Mouse (Mus musculus): Measurements from ENCODE around the gene Phactr2.
"Not testable (repeated sequence)": the region's sequence is repeated elsewhere in the genome, so short reads cannot be mapped to it uniquely, and the experiment has no call there.

The Phactr2 gene

DNA sequence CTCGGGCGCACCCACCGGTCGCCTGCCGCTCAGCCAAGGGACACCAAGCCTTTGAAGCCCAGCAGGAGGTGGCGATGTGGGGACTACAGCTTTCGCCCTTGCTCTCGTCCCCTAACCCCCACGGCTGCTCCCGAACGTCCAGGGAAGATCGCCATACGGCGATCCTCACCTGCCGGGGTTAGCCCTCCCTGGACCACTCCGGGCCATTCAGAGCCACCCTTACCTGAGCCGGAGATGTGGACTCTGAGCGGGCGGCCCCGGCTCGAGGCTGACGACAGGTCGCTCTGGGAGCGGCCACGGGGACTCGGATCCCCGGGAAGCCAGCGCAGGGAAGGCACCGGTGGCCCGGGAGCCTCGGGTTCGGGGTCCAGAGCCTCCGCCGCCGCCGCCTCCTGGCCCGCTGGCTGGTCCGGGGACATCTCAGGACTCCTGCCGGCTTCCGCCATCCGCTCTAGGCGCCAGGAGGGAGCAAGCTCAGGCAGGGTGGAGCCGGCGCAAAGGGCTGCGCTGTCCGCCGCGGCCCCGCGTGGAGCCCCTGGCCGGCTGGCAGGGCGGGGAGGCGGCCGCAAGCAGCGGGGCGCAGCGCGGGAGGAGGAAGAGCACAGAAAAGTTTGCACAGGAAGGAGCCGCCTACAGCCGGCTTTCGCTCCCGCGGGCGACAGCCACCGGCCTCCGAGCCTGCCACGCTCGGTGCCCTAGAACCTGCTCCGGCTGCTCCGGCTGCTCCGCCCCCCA lies at the start of gene Phactr2:
TSS of gene Phactr2 (minus strand) at position 580 of the 735 bp plus-strand sequence.
- DNase-seq (ENCODE audit: extremely low spot score, low read depth, low spot score), result no peak

- no peak for DNase-seq (ENCODE audit: extremely low spot score, low read depth, low spot score)
These were observed 47.6 kb upstream of the Phactr2 start for GRCm38 (mm10) chr10:13521857-13522256.

- DNase-seq (ENCODE audit: extremely low spot score, low read depth, low spot score), result no peak
These were observed 28.2 kb upstream of the Phactr2 start for GRCm38 (mm10) chr10:13502371-13502770.

- not testable (repeated sequence) for DNase-seq (ENCODE audit: extremely low spot score, low read depth, low spot score)
These were observed 27.3 kb upstream of the Phactr2 start for GRCm38 (mm10) chr10:13501533-13501932.

- DNase-seq (ENCODE audit: extremely low spot score, low read depth, low spot score), result peak; percentile 56
These were observed 26.8 kb upstream of the Phactr2 start for GRCm38 (mm10) chr10:13500938-13501496.

DNA sequence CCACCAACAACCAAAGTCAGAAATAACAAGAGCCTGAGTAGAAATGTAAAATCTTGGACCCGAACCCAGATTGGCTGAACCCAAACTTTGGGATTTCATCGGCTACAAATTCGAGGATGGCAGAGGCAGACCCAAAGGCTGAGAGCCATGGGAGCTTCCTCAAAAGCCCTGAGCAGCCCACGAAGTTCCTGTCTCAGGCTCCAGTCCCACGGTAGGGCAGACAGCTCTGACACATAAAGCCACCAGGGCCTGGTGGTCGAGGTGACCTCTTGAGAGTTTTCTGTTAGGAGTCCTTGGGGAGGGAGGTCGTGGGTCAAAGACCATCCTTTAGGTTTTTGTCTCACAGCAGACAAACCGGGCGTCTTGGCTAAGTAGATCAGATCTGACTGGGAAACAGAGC lies 26.3 kb upstream of the Phactr2 start:
- DNase-seq (ENCODE audit: extremely low spot score, low read depth, low spot score), result no peak

DNA sequence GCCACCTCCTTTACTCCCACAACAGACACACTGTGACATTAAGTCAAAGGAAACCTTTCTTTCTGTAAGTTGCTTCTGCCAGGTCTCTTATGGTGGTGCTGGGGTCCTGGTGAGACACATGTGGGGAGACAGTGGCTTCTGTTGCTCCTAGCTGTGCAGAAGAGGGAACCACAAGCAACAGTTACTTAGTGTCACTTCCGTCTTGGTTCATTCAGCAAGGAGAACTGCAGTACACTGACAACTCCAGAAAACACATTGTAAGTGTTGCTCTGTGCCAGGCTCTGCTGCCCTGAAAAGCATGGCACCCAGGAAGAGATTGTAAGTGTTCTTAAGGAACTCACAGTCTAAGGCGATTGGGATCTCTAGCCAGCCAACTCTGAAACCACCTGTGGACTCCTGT lies 25.1 kb upstream of the Phactr2 start, which contains the start of gene Fuca2:
TSS of gene Fuca2 (plus strand) at position 210 of the 400 bp plus-strand sequence.
- DNase-seq (ENCODE audit: extremely low spot score, low read depth, low spot score), result no peak

GRCm38 (mm10) chr10:13496315-13496714 lies 22.1 kb upstream of the Phactr2 start:
- no peak for DNase-seq (ENCODE audit: extremely low spot score, low read depth, low spot score)

DNA sequence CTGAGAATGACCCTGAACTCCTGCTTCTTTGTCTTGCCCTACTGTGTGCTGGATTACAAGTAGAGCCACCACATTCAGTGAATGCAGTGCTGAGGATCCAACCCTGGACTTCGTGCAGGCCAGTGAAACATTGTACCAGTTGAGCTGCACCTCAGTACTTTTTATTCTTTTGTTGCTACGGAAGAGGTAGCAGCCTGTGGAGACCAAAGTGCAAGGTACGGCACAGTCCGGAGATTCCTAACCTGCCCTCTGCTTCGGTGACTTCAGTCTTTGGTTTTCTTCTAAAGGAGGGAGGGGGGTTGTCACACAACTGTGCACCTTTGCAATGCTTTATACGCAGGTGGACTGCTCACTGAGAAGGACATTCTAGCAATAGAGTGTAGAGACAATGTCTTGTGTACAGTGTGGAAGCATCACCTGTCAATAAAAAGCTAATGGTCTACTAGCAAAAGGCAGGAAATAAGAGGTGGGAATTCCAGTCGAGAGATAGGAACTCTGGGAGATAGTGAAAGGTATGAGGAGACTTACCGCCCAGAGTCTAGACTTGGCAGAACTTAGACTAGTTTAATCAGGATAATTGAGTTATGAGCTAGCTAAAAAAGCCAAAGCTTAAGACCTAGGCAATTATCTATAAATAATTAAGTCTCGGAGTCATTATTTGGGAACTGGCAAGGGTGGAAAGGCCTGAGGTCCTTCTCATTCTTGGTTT lies 19.9 kb upstream of the Phactr2 start:
- no peak for DNase-seq (ENCODE audit: extremely low spot score, low read depth, low spot score)

DNA sequence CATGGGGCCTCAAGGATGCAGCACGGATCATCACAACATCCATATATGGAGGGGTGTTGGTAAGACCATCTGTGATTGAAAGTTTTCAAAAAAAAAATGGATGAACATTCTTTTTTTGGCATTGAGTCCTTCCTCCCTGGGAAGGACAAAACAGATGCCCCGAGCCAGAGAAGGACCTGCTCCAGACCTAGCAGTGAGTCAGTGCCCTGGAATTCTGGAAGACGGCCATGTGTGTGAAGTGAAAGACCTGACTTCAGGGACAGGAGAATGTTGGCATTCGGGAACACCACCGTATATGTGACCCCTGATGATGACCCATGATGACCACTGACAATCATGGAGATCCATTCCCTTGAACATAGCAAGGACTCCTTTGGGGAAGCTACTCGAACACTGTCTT lies 15.5 kb upstream of the Phactr2 start:
- DNase-seq (ENCODE audit: extremely low spot score, low read depth, low spot score), result no peak

- no peak for DNase-seq (ENCODE audit: extremely low spot score, low read depth, low spot score)
These were observed 11.7 kb upstream of the Phactr2 start for GRCm38 (mm10) chr10:13485958-13486357.

DNA sequence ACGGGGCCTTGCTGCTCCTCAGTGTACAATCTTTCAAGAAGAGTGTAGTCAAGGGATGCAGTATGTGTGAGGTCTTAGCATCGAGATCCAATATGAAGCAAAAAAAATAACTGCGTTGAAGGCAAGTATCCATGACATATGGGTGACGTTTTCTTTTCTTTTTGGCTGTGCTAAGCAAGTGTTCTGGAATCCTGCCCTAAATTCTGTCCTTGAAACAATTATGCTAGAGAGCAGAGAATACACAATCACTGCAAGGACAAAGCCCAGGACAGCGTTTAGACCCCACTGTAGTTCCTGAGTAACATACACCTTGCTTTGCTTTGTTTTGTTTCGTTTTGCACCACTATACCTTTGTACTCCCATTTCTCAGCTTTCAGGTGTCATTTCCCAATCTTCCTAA lies 5.1 kb upstream of the Phactr2 start:
- no peak for DNase-seq (ENCODE audit: extremely low spot score, low read depth, low spot score)

DNA sequence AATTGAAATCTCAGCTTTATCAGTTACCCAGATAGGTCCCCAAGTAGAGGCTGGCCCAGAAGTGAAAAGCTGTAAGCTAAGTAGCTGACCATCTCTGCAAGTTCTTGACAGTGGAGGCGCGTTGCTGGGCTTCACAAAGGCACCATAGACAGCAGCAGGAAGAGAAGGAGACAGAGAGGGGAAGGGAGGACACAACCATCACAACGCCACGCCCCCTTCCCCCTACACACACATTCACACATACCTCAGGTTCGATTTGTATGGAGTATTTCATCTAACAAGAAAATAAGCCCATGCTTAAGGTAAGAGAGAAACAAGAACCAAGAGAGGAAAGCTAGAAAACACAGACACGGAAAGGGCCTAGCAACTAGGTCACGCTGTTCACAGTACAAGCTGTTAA lies 909 bp upstream of the Phactr2 start:
- DNase-seq (ENCODE audit: extremely low spot score, low read depth, low spot score), result no peak

DNA sequence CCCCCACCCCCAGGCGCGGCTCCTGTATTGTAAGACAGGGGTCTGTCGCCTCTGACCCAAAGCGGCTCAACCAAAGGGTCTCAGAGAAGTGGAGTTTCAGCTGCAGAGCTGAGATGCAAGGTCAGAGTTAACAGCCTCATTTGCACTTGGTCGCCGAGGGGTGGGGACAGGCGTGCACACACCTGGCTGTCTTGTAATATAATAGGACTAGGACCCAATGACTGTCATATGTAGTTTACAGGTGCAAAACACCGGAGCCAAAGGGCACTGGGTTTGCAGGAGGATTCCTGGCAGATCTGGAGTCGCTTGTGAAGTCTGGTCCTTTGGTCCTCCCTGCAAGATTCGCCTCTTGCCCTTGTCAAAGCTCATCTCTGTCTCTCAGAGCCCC lies 350 bp upstream of the Phactr2 start:
- DNase-seq (ENCODE audit: extremely low spot score, low read depth, low spot score), result no peak

- no peak for DNase-seq (ENCODE audit: extremely low spot score, low read depth, low spot score)
These were observed 852 bp downstream of the Phactr2 start for GRCm38 (mm10) chr10:13473287-13473832.

DNA sequence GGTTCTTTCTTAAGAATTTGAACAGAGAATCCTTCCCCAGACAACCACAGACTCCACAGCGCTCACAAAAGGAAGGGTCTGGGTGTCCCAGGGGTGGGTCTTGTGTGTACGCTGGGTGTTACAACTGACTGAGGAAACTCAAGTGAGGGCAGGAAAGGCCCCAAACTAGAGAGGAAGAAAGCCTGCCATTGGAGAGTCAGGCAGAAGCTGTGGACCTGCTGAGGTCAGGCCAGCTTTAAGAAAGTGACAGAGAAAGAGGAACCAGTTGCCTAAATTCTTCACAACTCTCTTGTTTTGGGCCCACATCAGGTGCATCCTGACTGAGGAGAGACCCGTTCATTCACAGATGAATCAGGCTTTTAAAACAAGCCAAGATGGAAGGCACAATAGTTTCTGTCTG lies 4.0 kb downstream of the Phactr2 start:
- DNase-seq (ENCODE audit: extremely low spot score, low read depth, low spot score), result no peak

DNA sequence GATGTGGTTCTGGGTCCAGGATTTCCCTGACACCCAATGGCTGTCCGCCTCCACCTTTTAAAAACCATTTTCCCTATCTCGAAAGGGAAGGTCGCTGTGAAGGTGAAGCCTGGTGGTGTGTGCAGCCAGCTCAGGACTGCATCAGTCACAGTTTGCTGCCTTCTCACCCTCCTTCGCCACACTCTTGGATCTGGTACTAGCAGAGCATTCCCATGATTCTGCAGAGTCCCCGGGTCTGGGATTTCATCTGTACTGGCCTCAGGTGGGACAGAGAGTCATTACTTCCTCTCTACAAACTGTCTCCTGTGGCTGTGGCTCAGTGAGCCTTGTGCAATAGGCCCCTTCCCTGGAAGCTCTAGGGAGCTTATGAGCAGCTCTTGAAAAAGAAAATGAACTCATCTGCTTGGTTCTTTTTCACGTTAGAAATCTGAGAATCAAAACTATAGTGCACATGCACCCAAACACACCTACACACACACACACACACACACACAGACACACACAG lies 6.1 kb downstream of the Phactr2 start:
- not testable (repeated sequence) for DNase-seq (ENCODE audit: extremely low spot score, low read depth, low spot score)

DNA sequence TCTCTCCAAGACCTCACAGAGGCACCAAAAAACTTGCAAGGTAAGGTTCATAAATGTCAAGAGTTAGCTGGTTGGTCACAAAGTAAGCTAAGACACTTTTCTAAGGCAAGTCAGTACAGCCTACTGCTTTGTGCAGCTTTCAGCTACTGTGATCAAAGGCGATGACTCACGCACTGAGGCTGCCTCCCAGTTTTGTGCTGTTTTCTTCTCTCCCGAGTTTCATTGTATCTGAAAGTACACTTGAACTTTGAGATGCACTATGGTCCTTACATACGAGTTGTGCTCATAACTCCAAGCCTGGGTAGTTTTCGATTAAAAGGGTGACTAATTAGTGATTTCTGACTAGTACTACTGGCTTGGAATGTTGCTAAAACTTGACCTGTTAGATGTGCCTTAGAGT lies 7.3 kb downstream of the Phactr2 start:
- no peak for DNase-seq (ENCODE audit: extremely low spot score, low read depth, low spot score)

GRCm38 (mm10) chr10:13464295-13464694 lies 9.9 kb downstream of the Phactr2 start:
- not testable (repeated sequence) for DNase-seq (ENCODE audit: extremely low spot score, low read depth, low spot score)

- no peak for DNase-seq (ENCODE audit: extremely low spot score, low read depth, low spot score)
These were observed 20.8 kb downstream of the Phactr2 start for GRCm38 (mm10) chr10:13453200-13453990.

GRCm38 (mm10) chr10:13451640-13452039 lies 22.6 kb downstream of the Phactr2 start:
- no peak for DNase-seq (ENCODE audit: extremely low spot score, low read depth, low spot score)

All from hindlimb bud, embryonic 11.5 days (tissue).